Mouse (Mus musculus) left cerebral cortex, adult 9 months (tissue): ENCODE data around the gene Gm21970.

Experiments
- DNase-seq, 2 experiments: peaks; one replicate each; pipeline ENCODE4 v3.0.0; 2022; ENCODE audit warnings: low spot score in 2 of 2

The Gm21970 gene

GRCm38 (mm10) chr16:91463400-91463799 is 71.9 kb downstream of the Gm21970 start:
- DNase-seq = no peak

GRCm38 (mm10) chr16:91463836-91464400 is 72.4 kb downstream of the Gm21970 start:
- DNase-seq = no peak

GRCm38 (mm10) chr16:91464594-91465504 is 73.3 kb downstream of the Gm21970 start:
- DNase-seq = peak; percentile 68 to 81

DNA sequence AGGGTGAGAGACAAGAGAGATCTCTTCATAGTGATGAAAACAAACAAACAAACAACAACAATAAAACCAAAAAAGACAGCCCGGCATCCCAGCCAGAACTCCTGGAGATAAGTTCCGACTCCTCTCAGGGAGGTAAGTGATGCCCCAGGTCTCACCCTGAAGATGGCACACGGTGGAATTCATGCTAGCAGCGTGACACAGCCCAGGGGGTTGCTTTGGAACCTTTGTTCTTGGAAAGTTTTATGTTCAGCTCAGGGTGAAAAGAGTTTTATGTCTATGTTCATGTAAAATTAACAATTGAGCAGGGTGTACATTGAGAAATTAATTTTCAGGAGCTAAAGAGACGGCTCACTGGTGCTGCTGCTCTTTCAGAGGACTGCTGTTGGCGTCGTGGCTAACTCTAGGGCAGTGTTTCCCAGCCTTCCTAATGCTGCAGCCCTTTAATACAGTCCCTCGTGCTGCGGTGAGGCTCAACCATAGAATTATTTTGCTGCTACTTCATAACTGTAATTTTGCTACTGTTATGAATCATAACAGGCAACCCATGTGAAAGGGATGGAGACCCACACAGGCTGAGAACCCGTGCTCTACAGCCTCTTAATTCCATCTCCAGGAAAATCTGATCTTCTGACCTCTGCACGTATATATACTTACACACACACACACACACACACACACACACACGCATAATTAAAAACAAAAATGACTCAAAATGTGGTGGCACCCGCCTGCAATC is 74.2 kb downstream of the Gm21970 start:
- DNase-seq = no peak

DNA sequence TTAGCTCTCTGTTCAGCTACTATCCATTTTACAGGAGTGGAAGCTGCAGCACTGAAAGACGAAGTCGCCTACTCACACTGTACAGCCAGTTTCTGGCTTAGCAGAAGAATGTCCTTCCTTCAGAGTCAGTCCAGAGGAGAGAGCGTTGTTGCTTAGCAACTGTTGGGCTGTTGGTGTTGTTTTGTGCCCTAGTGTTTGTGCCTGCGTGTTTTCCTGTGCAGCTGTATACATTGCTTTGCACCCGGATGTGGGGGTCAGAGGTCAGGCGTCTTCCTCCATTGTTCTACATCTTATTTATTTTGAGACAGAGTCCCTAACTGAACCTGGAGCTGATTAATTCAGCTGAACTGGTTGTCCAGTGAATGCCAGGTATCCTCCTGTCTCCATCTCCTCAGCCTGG is 75.0 kb downstream of the Gm21970 start:
- peak in 1 of 2 experiments; percentile 34 for DNase-seq
